Mouse (Mus musculus) CH12.LX (cell line): Measurements from ENCODE around the gene Dab1.

ENCODE experiments used
- CTCF ChIP-seq, 2 experiments: IDR thresholded peaks in 1 of 2; conservative IDR thresholded peaks in 1 of 2; 2 replicates each; pipeline ENCODE4 v1.5.1; 2011 to 2012; ENCODE audit warnings: low read depth in 2 of 2, low read length in 2 of 2, improper control_type of control experiment in 1 of 2, inconsistent platforms in 1 of 2, mild to moderate bottlenecking in 1 of 2, moderate library complexity in 1 of 2
- HCFC1 ChIP-seq: IDR thresholded peaks from 2 replicates; pipeline ENCODE4 v1.6.1; 2012; ENCODE audit warnings: low read depth, mild to moderate bottlenecking, inconsistent platforms, low read length, improper control_type of control experiment
- MEF2A ChIP-seq: IDR thresholded peaks from 2 replicates; pipeline ENCODE4 v1.6.1; 2014; ENCODE audit warnings: low read depth, mild to moderate bottlenecking, inconsistent platforms, low read length, improper control_type of control experiment, borderline replicate concordance
- MYC ChIP-seq: IDR thresholded peaks from 2 replicates; pipeline ENCODE4 v1.6.1; 2011; ENCODE audit warnings: low read depth, mild to moderate bottlenecking, improper control_type of control experiment, low read length
- NRF1 ChIP-seq: IDR thresholded peaks from 2 replicates; pipeline ENCODE4 v1.6.1; 2014; ENCODE audit warnings: low read depth, mild to moderate bottlenecking, inconsistent platforms, low read length, improper control_type of control experiment, moderate library complexity
- POLR2A ChIP-seq: IDR thresholded peaks from 2 replicates; pipeline ENCODE4 v1.6.1; 2011; ENCODE audit warnings: low read depth, mild to moderate bottlenecking, improper control_type of control experiment, low read length
- RAD21 ChIP-seq: IDR thresholded peaks from 2 replicates; pipeline ENCODE4 v1.6.1; 2011; ENCODE audit warnings: low read depth, mild to moderate bottlenecking, low read length, improper control_type of control experiment, moderate library complexity
- UBTF ChIP-seq: IDR thresholded peaks from 2 replicates; pipeline ENCODE4 v1.6.1; 2012; ENCODE audit warnings: low read depth, mild to moderate bottlenecking, inconsistent platforms, low read length, improper control_type of control experiment, moderate library complexity
- ZC3H11A ChIP-seq: IDR thresholded peaks from 2 replicates; pipeline ENCODE4 v1.6.1; 2012; ENCODE audit warnings: low read depth, mild to moderate bottlenecking, inconsistent platforms, low read length, improper control_type of control experiment
- ZMIZ1 ChIP-seq: IDR thresholded peaks from 2 replicates; pipeline ENCODE4 v1.6.1; 2012; ENCODE audit warnings: low read depth, mild to moderate bottlenecking, inconsistent platforms, low read length, improper control_type of control experiment

GRCm38 (mm10) chr4:103897702-103898101, 278.5 kb downstream of the Dab1 start:
- TF ChIP-seq CTCF (conservative IDR thresholded peaks at IDR 0.05 in 1 of 2, IDR thresholded peaks at IDR 0.05 in 1 of 2; ENCODE audit: low read depth in 2 of 2, low read length in 2 of 2) (no peak), MEF2A (no peak), NRF1 (no peak), UBTF (no peak), POLR2A (no peak), MYC (no peak), ZMIZ1 (no peak), RAD21 (no peak), HCFC1 (no peak), ZC3H11A (no peak)
